Mouse (Mus musculus) brain, adult 2 months (tissue): ENCODE measurements at regions not wholly inside any gene's neighbourhood (a gene's known extent, or its start where the extent isn't known, plus 50 kb on each side); places are given as distances from the start of the nearest gene placed in this dataset.
A peak's percentile ranks its signal among the peaks of the same experiment; 100 is the strongest.

Source experiments
- DNase-seq: peaks from one replicate; pipeline ENCODE4 v3.0.0; 2011; ENCODE audit warnings: low read depth, low spot score

- peak; percentile 3 for DNase-seq
Measured at GRCm38 (mm10) chr4:38572968-38573367, 877.1 kb upstream of the 1700009N14Rik start.

GRCm38 (mm10) chr4:38590358-38590757, 859.7 kb upstream of the 1700009N14Rik start:
- no peak for DNase-seq
